Mouse (Mus musculus): Measurements from ENCODE around the gene Vps9d1. TPM values are rescaled to one million over a fixed set of nuclear protein-coding genes. Genes with fewer than 3 reads are reported as not detected.

The Vps9d1 gene
- total and polyA plus RNA-seq, 2 experiments, result 5.6 to 48.8 TPM

DNA sequence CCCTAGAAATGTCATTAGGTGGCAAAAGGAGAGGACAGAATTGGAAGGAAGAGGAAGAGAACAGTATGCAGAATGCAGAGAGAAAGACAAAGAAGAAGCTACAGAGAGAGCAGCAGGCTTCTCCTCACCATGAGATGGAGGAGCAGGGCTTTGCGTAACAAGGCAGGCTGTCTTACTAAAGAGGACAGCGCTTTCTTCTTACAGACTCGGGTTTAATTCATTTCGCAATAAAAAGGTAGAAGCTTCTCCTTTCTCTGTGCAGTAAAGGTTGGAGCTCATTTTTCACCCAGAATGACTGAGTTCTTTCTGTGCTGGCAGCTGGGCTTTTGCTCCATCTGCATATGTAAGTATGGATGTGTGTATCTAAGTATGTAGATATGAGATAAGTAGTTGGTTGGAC is 25.7 kb upstream of the Vps9d1 start:
- no peak for DNase-seq (ENCODE audit: extremely low read depth, low read depth, low spot score)
- no peaks in the 10 kb centered on the region for H3K79me2 ChIP-seq (ENCODE audit: control insufficient read depth, insufficient read depth, low read length)
- no peaks in the 10 kb centered on the region for H3K4me1 ChIP-seq (ENCODE audit: control insufficient read depth, insufficient read depth, low read length)
- no peaks in the 10 kb centered on the region for H3K36me3 ChIP-seq (ENCODE audit: control insufficient read depth, insufficient read depth, low read length)
- no peak for TF ChIP-seq CTCF (IDR thresholded peaks at IDR 0.05; ENCODE audit: low read depth, low read length)
- no peak for TF ChIP-seq POLR2A (IDR thresholded peaks at IDR 0.05; ENCODE audit: extremely low read depth, insufficient read depth, low read length)
- WGBS, result 81% methylated on average over 4 of the region's 4 CpGs
- no peak overlapping the region for H3K9ac ChIP-seq (ENCODE audit: low read depth, low read length)
- no peaks in the 10 kb centered on the region for H3K27me3 ChIP-seq (ENCODE audit: control insufficient read depth, insufficient read depth, low read length)
- no peak overlapping the region for H3K4me3 ChIP-seq (ENCODE audit: insufficient read depth, low read depth, low read length)
- H3K27ac ChIP-seq (replicated peaks; ENCODE audit: insufficient read depth, low read depth, low read length), result no peak overlapping the region

DNA sequence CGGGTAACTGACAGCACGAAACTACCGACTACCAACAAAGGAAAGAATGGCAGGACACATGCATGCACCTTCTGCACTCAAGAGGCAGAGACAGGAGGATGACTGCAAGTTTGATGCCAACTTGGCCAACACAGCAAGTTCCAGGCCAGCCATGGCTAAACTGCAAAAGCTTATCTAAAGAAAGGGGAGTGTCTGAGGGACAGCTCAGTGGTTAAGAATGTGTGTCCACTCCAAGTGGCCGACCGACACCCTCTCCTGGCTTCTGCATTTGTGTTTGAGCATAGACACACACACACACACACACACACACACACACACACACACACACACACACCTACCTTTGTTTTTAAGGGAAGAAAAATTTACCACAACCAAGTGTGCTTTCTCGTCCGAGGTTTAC is 24.3 kb upstream of the Vps9d1 start:
- no peaks in the 10 kb centered on the region for H3K36me3 ChIP-seq (ENCODE audit: control insufficient read depth, insufficient read depth, low read length)
- WGBS, result 90% methylated on average over 7 of the region's 7 CpGs
- H3K4me1 ChIP-seq (ENCODE audit: control insufficient read depth, insufficient read depth, low read length), result no peaks in the 10 kb centered on the region
- TF ChIP-seq CTCF (IDR thresholded peaks at IDR 0.05; ENCODE audit: low read depth, low read length) (no peak), POLR2A (IDR thresholded peaks at IDR 0.05; ENCODE audit: extremely low read depth, insufficient read depth, low read length) (no peak)
- no peak overlapping the region for H3K4me3 ChIP-seq (ENCODE audit: insufficient read depth, low read depth, low read length)
- no peak overlapping the region for H3K9ac ChIP-seq (ENCODE audit: low read depth, low read length)
- no peak overlapping the region for H3K27ac ChIP-seq (replicated peaks; ENCODE audit: insufficient read depth, low read depth, low read length)
- no peaks in the 10 kb centered on the region for H3K27me3 ChIP-seq (ENCODE audit: control insufficient read depth, insufficient read depth, low read length)
- no peaks in the 10 kb centered on the region for H3K79me2 ChIP-seq (ENCODE audit: control insufficient read depth, insufficient read depth, low read length)
- no peak for DNase-seq (ENCODE audit: extremely low read depth, low read depth, low spot score)

DNA sequence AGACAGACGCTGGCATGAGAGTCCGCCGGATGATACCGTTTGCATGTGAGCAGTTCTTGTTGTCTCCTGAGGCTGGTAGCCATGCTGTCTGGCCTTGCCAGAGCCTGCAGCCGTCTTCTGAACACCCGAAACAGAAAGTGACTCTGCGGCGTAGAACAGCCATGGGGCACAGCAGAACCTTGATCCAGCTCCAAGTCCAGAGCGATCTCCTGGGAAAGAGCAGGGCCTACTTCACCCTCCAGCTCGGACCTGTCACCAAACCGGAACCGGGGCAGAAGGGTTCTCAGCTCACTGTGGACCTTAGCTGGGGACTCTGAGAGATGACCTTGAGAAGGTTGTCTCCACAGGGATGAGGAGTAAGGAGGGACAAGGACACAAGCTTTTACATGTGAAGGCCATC is 20.9 kb upstream of the Vps9d1 start:
- Histone ChIP-seq H3K36me3 (ENCODE audit: control insufficient read depth, insufficient read depth, low read length) (no peaks in the 10 kb centered on the region), H3K27ac (replicated peaks; ENCODE audit: insufficient read depth, low read depth, low read length) (no peak overlapping the region), H3K9ac (ENCODE audit: low read depth, low read length) (no peak overlapping the region), H3K4me1 (ENCODE audit: control insufficient read depth, insufficient read depth, low read length) (no peaks in the 10 kb centered on the region), H3K4me3 (ENCODE audit: insufficient read depth, low read depth, low read length) (no peak overlapping the region), H3K27me3 (ENCODE audit: control insufficient read depth, insufficient read depth, low read length) (no peaks in the 10 kb centered on the region), H3K79me2 (ENCODE audit: control insufficient read depth, insufficient read depth, low read length) (no peaks in the 10 kb centered on the region)
- no peak for DNase-seq (ENCODE audit: extremely low read depth, low read depth, low spot score)
- 95% methylated on average over 12 of the region's 12 CpGs for whole genome bisulfite sequencing
- TF ChIP-seq CTCF (IDR thresholded peaks at IDR 0.05; ENCODE audit: low read depth, low read length) (no peak), POLR2A (IDR thresholded peaks at IDR 0.05; ENCODE audit: extremely low read depth, insufficient read depth, low read length) (no peak)

DNA sequence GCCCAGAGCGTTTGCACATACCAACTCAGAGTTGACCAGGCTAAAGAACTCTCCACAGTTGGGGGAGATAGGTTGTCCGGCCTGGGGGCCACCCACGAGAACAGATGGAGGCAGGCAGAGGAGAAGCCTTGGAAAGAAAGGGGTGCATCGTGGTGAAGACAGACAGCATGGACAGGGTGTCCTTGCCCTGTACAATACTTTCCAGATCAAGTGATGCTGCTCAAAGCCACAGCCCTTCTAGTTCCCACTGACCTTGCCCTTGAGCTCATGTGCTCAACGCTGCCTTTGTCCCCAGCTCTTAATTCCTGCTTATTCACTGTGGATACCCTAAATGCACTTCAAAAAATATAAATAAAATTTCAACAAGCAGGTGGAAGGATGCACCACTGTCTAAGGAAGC is 20.3 kb upstream of the Vps9d1 start:
- WGBS, result 88% methylated on average over 5 of the region's 5 CpGs
- Histone ChIP-seq H3K9ac (ENCODE audit: low read depth, low read length) (no peak overlapping the region), H3K27me3 (ENCODE audit: control insufficient read depth, insufficient read depth, low read length) (no peaks in the 10 kb centered on the region), H3K4me1 (ENCODE audit: control insufficient read depth, insufficient read depth, low read length) (no peaks in the 10 kb centered on the region), H3K27ac (replicated peaks; ENCODE audit: insufficient read depth, low read depth, low read length) (no peak overlapping the region), H3K79me2 (ENCODE audit: control insufficient read depth, insufficient read depth, low read length) (no peaks in the 10 kb centered on the region), H3K36me3 (ENCODE audit: control insufficient read depth, insufficient read depth, low read length) (no peaks in the 10 kb centered on the region), H3K4me3 (ENCODE audit: insufficient read depth, low read depth, low read length) (no peak overlapping the region)
- TF ChIP-seq CTCF (IDR thresholded peaks at IDR 0.05; ENCODE audit: low read depth, low read length), result no peak
- TF ChIP-seq POLR2A (IDR thresholded peaks at IDR 0.05; ENCODE audit: extremely low read depth, insufficient read depth, low read length), result no peak
- DNase-seq (ENCODE audit: extremely low read depth, low read depth, low spot score), result no peak

DNA sequence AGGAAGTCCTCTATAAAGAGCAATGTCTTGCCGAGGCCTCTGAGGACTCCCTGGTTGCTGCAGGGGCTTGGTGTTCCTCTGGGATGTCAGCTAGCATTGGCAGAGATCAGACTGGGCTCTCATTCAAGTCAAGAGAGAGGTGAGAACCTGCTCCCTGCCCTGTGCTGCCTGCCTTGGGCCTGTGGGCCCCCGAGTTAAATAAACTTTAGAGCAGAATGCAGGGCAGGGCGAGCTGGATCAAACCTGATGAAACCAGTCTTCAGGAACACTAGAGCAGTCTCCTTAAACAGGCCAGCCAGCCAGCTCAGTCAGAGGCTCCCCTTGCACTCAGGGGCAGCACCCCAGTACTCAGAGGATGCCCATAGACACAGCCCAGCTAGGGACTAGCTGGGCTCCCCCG is 17.8 kb upstream of the Vps9d1 start:
- no peak for DNase-seq (ENCODE audit: extremely low read depth, low read depth, low spot score)
- Histone ChIP-seq H3K9ac (ENCODE audit: low read depth, low read length) (no peak overlapping the region), H3K27ac (replicated peaks; ENCODE audit: insufficient read depth, low read depth, low read length) (no peak overlapping the region), H3K4me1 (ENCODE audit: control insufficient read depth, insufficient read depth, low read length) (no peaks in the 10 kb centered on the region), H3K27me3 (ENCODE audit: control insufficient read depth, insufficient read depth, low read length) (no peaks in the 10 kb centered on the region), H3K36me3 (ENCODE audit: control insufficient read depth, insufficient read depth, low read length) (peaks cover 5% of the 10 kb centered on the region; the same call in 1 of the 2 replicates), H3K79me2 (ENCODE audit: control insufficient read depth, insufficient read depth, low read length) (no peaks in the 10 kb centered on the region), H3K4me3 (ENCODE audit: insufficient read depth, low read depth, low read length) (no peak overlapping the region)
- TF ChIP-seq CTCF (IDR thresholded peaks at IDR 0.05; ENCODE audit: low read depth, low read length) (no peak), POLR2A (IDR thresholded peaks at IDR 0.05; ENCODE audit: extremely low read depth, insufficient read depth, low read length) (no peak)
- WGBS, result 84% methylated on average over 4 of the region's 4 CpGs

DNA sequence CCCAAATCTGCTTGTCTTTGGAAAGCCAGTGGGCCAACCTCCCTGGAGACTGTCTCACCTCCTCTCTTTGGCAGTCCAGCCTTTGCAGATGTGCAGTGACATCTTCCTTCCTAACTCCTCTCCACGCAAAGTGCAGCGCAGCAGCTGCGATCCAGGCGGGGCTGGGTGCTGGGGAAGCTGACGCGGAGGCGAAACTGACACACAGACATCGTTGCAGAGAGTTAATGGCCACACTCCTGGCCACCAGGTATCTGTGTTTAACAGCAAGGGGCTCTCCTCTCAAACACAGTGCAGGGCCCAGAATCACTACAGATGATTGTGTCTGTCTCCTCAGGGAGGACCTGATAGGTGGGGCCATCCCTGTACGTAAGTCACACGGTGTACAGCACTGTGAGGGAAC is 17.0 kb upstream of the Vps9d1 start:
- Histone ChIP-seq H3K79me2 (ENCODE audit: control insufficient read depth, insufficient read depth, low read length) (no peaks in the 10 kb centered on the region), H3K27me3 (ENCODE audit: control insufficient read depth, insufficient read depth, low read length) (no peaks in the 10 kb centered on the region), H3K9ac (ENCODE audit: low read depth, low read length) (no peak overlapping the region), H3K4me3 (ENCODE audit: insufficient read depth, low read depth, low read length) (no peak overlapping the region), H3K36me3 (ENCODE audit: control insufficient read depth, insufficient read depth, low read length) (peaks cover 11% of the 10 kb centered on the region), H3K4me1 (ENCODE audit: control insufficient read depth, insufficient read depth, low read length) (no peaks in the 10 kb centered on the region), H3K27ac (replicated peaks; ENCODE audit: insufficient read depth, low read depth, low read length) (no peak overlapping the region)
- TF ChIP-seq CTCF (IDR thresholded peaks at IDR 0.05; ENCODE audit: low read depth, low read length) (no peak), POLR2A (IDR thresholded peaks at IDR 0.05; ENCODE audit: extremely low read depth, insufficient read depth, low read length) (no peak)
- no peak for DNase-seq (ENCODE audit: extremely low read depth, low read depth, low spot score)
- WGBS, result 87% methylated on average over 10 of the region's 10 CpGs
